Mouse (Mus musculus) CH12.LX (cell line): ENCODE results near the gene Kctd10. TPM values are rescaled to one million over a fixed set of nuclear protein-coding genes. Genes with fewer than 3 reads are reported as not detected.

ENCODE experiments used
- DNase-seq: peaks from one replicate; pipeline ENCODE4 v3.0.0-alpha.2; 2013; ENCODE audit errors: extremely low read depth
- H3K27ac ChIP-seq: 2 replicates; pipeline ENCODE4 v1.5.1; 2012; ENCODE audit warnings: low read depth, mild to moderate bottlenecking, control low read depth, moderate library complexity; ENCODE audit not compliant: insufficient read depth
- H3K27me3 ChIP-seq: replicated peaks from 2 replicates; pipeline ENCODE3; 2012; ENCODE audit warnings: inconsistent platforms
- H3K36me3 ChIP-seq, 2 experiments: replicated peaks in 1 of 2; 2 replicates each; pipeline versions ENCODE3 to v1.6.1; 2012; ENCODE audit warnings: inconsistent platforms in 1 of 2, low read length in 1 of 2, mild to moderate bottlenecking in 1 of 2, mixed read lengths in 1 of 2, moderate library complexity in 1 of 2; ENCODE audit not compliant: control insufficient read depth in 1 of 2, insufficient read depth in 1 of 2
- H3K4me1 ChIP-seq, 2 experiments: 2 replicates each; pipeline ENCODE4 v1.6.1; 2012; ENCODE audit warnings: inconsistent platforms in 1 of 2, moderate library complexity in 1 of 2; ENCODE audit not compliant: insufficient read depth in 2 of 2, control insufficient read depth in 1 of 2
- H3K4me2 ChIP-seq: 2 replicates; pipeline ENCODE4 v1.6.1; 2012; ENCODE audit warnings: low read depth, mild to moderate bottlenecking, control low read depth; ENCODE audit not compliant: poor library complexity, insufficient read depth, severe bottlenecking
- H3K4me3 ChIP-seq, 3 experiments: fragments of 150-350 bp in 1 of 3; sonication (generic) in 1 of 3; replicated peaks in 1 of 3; 2 replicates each; pipeline versions ENCODE3 to v1.5.1; 2011 to 2012; ENCODE audit warnings: low read depth in 2 of 3, low read length in 2 of 3, mild to moderate bottlenecking in 2 of 3, moderate library complexity in 2 of 3, control low read depth in 1 of 3, improper control_type of control experiment in 1 of 3, inconsistent platforms in 1 of 3, mixed read lengths in 1 of 3; ENCODE audit not compliant: poor library complexity in 1 of 3
- H3K79me2 ChIP-seq: replicated peaks from 2 replicates; pipeline ENCODE4 v1.6.1; 2012; ENCODE audit warnings: mild to moderate bottlenecking, moderate library complexity; ENCODE audit not compliant: control insufficient read depth, poor library complexity, insufficient read depth, severe bottlenecking; ENCODE audit errors: extremely low read depth
- H3K9ac ChIP-seq: 2 replicates; pipeline ENCODE4 v1.6.1; 2012; ENCODE audit warnings: low read depth, mild to moderate bottlenecking, control low read depth, moderate library complexity; ENCODE audit not compliant: insufficient read depth
- H3K9me3 ChIP-seq: replicated peaks from 2 replicates; pipeline ENCODE3; 2012; ENCODE audit warnings: low read length, inconsistent platforms, mixed read lengths
- BHLHE40 ChIP-seq: IDR thresholded peaks from 2 replicates; pipeline ENCODE4 v1.6.1; 2011; ENCODE audit warnings: mild to moderate bottlenecking, low read depth, low read length, improper control_type of control experiment
- ELF1 ChIP-seq: IDR thresholded peaks from 2 replicates; pipeline ENCODE4 v1.6.1; 2014; ENCODE audit warnings: low read depth, mild to moderate bottlenecking, inconsistent platforms, low read length, improper control_type of control experiment
- EP300 ChIP-seq: IDR thresholded peaks from 2 replicates; pipeline ENCODE4 v1.6.1; 2011; ENCODE audit warnings: low read length, improper control_type of control experiment
- GABPA ChIP-seq: IDR thresholded peaks from 2 replicates; pipeline ENCODE4 v1.6.1; 2012; ENCODE audit warnings: low read depth, low read length, improper control_type of control experiment, inconsistent platforms; ENCODE audit not compliant: insufficient replicate concordance
- MAZ ChIP-seq: IDR thresholded peaks from 2 replicates; pipeline ENCODE4 v1.6.1; 2012; ENCODE audit warnings: low read depth, mild to moderate bottlenecking, inconsistent platforms, low read length, improper control_type of control experiment, moderate library complexity
- NELFE ChIP-seq: IDR thresholded peaks from 2 replicates; pipeline ENCODE4 v1.6.1; 2011; ENCODE audit warnings: low read depth, low read length, improper control_type of control experiment
- PAX5 ChIP-seq: IDR thresholded peaks from 2 replicates; pipeline ENCODE4 v1.6.1; 2012; ENCODE audit warnings: low read length, inconsistent platforms, mixed read lengths
- UBTF ChIP-seq: IDR thresholded peaks from 2 replicates; pipeline ENCODE4 v1.6.1; 2012; ENCODE audit warnings: low read depth, mild to moderate bottlenecking, inconsistent platforms, low read length, improper control_type of control experiment, moderate library complexity
- USF1 ChIP-seq: IDR thresholded peaks from 2 replicates; pipeline ENCODE4 v1.6.1; 2014; ENCODE audit warnings: low read depth, mild to moderate bottlenecking, inconsistent platforms, low read length, improper control_type of control experiment
- ZC3H11A ChIP-seq: IDR thresholded peaks from 2 replicates; pipeline ENCODE4 v1.6.1; 2012; ENCODE audit warnings: low read depth, mild to moderate bottlenecking, inconsistent platforms, low read length, improper control_type of control experiment
- ZKSCAN1 ChIP-seq: IDR thresholded peaks from 2 replicates; pipeline ENCODE4 v1.6.1; 2012; ENCODE audit warnings: low read depth, inconsistent platforms, low read length, improper control_type of control experiment, borderline replicate concordance
- ZMIZ1 ChIP-seq: IDR thresholded peaks from 2 replicates; pipeline ENCODE4 v1.6.1; 2012; ENCODE audit warnings: low read depth, mild to moderate bottlenecking, inconsistent platforms, low read length, improper control_type of control experiment
- dilution Hi-C: fragments of 300-500 bp; cut with MboI; formaldehyde crosslinking; loops from 2 replicates; pipeline ENCODE4 v1.14.3; 2020; ENCODE audit warnings: low sequenced_read_pairs; ENCODE audit not compliant: extremely low pct_unique_long_range_greater_than_20kb, extremely low pct_ligation_motif_present
- in situ Hi-C: fragments of 300-500 bp; cut with MboI; formaldehyde crosslinking; loops from 3 replicates; pipeline ENCODE4 v1.14.3; 2019; ENCODE audit warnings: low sequenced_read_pairs, low pct_ligation_motif_present, low pct_unique_long_range_greater_than_20kb, mixed read lengths
- polyA plus RNA-seq: library from polyadenylated mRNA; unstranded; fragments of >175 nt; gene quantifications from 2 replicates; pipeline ENCODE4 v1.2.1, GENCODE M21; 2012; ENCODE audit warnings: low read depth; ENCODE audit not compliant: insufficient read length
- total RNA-seq, 2 experiments: library from RNA; depleted of rRNA; stranded (reverse); fragments of 300-350 nt in 1 of 2; fragments of >200 nt in 1 of 2; gene quantifications; 2 replicates each; pipeline ENCODE4 v1.2.3; 2012 to 2014

Gene Kctd10
- total and polyA plus RNA-seq, 3 experiments: 37.5 to 39.5 (median 39.3) TPM

DNA sequence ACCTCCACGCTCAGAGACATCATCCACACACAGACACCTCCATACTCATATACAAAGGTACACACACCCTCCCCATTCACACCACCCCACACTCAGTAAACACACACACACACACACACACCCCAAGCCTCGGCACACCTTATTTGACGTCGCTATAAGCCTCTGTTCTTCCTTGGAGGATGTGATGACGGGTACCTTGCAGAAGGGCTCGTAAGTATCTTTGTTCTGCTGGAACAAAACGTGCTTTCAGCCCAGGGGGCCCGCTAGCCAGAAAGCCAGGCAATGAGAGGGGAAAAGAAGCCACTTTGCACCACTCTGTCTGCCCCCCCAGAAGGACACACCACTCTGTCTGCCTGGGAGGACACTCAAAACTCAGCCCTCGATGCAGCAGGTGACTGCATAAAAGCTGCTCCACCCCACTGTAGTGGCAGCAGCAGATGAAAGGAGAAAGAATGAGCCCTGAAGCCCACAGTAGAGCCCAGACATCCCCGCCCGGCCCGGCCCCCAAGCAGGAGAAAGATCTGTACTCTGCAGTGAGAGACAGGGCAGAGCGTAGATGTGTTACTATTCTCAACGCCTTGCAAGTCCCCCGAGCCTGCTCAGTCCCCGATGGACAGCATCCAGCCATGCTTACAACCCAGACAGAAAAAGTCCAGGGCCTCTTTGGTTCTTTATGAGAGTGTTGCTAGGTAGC, 11.4 kb downstream of the Kctd10 start:
- no peaks in the 10 kb centered on the region; a peak in 1 of 4 replicates for H3K4me1 ChIP-seq
- no peaks in the 10 kb centered on the region for H3K9me3 ChIP-seq
- no peaks in the 10 kb centered on the region for H3K27me3 ChIP-seq
- TF ChIP-seq NELFE: no peak
- no peak for TF ChIP-seq ZC3H11A
- TF ChIP-seq MAZ: no peak
- TF ChIP-seq BHLHE40: no peak
- TF ChIP-seq UBTF: no peak
- TF ChIP-seq USF1: no peak
- TF ChIP-seq PAX5: no peak
- no peak for TF ChIP-seq ZKSCAN1
- no peak for TF ChIP-seq ZMIZ1
- no peak for TF ChIP-seq ELF1
- TF ChIP-seq, all 38 proteins: peak for 0
- no peak for DNase-seq
- Histone ChIP-seq H3K27ac (no peak overlapping the region), H3K9ac (no peak overlapping the region), H3K4me2 (no peak overlapping the region), H3K79me2 (no peaks in the 10 kb centered on the region; the same call in 1 of the 2 replicates), H3K4me3 (no peak overlapping the region), H3K36me3 (peaks cover 76 to 100% of the 10 kb centered on the region in 2 experiments)
- in situ Hi-C loops: no loop called here
- dilution Hi-C loops: no loop called here

GRCm38 (mm10) chr5:114368121-114368520, 12.2 kb downstream of the Kctd10 start:
- Histone ChIP-seq H3K4me2 (no peak overlapping the region), H3K36me3 (peaks cover 73 to 100% of the 10 kb centered on the region in 2 experiments), H3K79me2 (no peaks in the 10 kb centered on the region; the same call in 1 of the 2 replicates), H3K4me1 (no peaks in the 10 kb centered on the region; a peak in 1 of 4 replicates), H3K27ac (no peak overlapping the region)
- in situ Hi-C loops: no loop called here
- TF ChIP-seq ZC3H11A: no peak
- TF ChIP-seq EP300: no peak
- TF ChIP-seq GABPA: no peak
- TF ChIP-seq, all 38 proteins: peak for 0
- no peak for DNase-seq
- H3K27me3 ChIP-seq: no peaks in the 10 kb centered on the region
- no peaks in the 10 kb centered on the region for H3K9me3 ChIP-seq
- dilution Hi-C loops: no loop called here
- no peak overlapping the region for H3K9ac ChIP-seq
- no peak overlapping the region for H3K4me3 ChIP-seq
